Mouse (Mus musculus) CD4-positive, CD25-positive, alpha-beta regulatory T cell (primary cell): Measurements from ENCODE around the gene Trmt1l. TPM values are rescaled to one million over a fixed set of nuclear protein-coding genes. Genes with fewer than 3 reads are reported as not detected.

Experiments
- polyA plus RNA-seq: library from polyadenylated mRNA; unstranded; fragments of 100-300 nt; shearing (Covaris generic); gene quantifications from one replicate; pipeline ENCODE4 v1.2.1, GENCODE M21; 2017

The Trmt1l gene
- polyA plus RNA-seq = 74.3 TPM

DNA sequence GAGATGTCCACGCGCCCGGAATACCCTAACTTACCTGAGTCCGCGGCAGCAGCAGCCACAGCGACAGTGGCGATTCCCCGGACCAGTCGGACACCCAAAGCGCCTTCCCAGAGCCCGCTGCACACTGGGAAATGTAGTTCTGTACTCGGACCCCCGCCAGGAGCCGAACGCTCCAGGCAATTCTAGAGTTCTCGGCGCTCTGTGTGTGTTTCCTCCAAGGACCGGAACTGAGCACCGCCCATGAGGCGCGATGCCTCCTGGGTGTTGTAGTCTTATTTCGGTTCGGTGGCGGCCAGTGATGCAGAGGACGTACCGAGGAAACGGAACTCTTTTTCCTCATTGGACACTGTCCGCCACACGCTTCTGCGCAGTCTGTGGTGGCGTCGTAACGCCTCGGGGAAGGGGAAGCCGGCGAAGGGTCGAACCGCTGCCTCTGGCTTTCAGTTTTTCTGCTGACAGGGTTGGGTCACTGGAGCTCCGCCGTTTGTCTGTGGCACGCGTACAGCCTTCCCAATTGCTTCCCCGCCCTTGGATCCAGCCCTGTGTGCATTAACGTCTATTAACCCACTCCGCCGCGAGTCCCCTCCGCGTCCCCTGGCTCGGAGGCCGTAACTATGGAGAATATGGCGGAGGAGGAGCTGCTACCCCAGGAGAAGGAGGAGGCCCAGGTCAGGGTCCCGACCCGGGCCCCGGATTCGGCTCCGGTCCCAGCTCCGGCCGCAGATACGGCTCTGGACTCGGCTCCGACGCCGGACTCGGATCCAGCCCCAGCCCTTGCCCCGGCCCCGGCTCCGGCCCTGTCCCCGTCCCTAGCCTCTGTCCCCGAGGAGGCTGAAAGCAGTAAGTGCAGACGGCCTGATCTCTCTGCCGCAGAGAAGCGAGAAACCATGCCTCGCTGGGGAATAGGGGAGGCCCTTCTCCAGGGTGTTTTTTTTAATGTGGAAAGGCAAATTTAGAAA is at the start of gene Trmt1l, which contains the start of gene Swt1:
Trmt1l (plus strand) TSS at position 280 of the 959 bp plus-strand sequence.
Swt1 (minus strand) TSS at position 193 of the 959 bp plus-strand sequence.

DNA sequence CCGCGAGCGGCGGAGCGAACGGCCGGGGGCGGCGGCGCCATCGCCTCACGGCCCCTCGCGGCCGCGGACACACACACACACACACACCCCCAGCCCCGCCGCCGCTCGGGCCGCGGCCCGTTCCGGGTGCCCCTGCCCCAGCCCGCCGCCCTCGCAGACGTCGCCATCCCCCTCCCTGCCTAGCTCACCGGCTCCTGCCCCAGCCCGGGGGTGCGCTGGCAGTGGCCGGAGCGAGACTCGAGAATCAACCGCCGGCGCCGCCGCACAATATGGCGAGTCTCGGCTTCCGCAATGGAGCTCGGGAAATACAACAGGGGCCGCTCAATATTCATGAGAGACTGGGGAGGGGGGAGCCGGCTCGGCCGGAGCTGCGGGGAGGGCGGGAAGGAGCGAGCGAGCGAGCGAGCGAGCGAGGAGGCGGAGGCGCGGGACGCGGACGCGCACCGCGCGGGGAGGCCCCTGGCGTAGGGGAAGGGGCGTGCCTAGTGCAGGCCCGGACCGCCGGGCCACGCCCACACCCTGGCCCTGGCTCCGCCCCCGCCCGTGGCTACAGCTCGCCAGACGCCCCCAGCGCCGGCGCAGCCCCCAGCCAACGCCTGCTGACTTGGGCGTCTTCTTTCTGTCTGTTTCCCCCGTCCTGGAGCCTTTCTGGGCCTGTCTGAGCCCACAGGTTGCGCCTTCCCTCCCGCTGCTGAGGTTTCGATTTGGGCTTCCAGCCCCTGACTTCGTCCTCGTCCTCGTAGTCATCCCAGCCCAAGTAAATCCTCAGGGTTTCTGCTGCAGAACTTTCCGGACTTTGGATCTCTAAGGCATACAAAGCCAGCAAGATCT is 72.4 kb downstream of the Trmt1l start, which contains the start of gene Rnf2:
Rnf2 (minus strand) TSS at position 425 of the 831 bp plus-strand sequence.

Other genes with a start within 250 kb of the Trmt1l start
- gene Gm47985, start 246.0 kb upstream of the Trmt1l start, polyA plus RNA-seq = 0.12 TPM
- not detected for gene Gm8947, start 236.2 kb upstream of the Trmt1l start, polyA plus RNA-seq
- gene Gm47995, start 230.1 kb upstream of the Trmt1l start, polyA plus RNA-seq = not detected
- gene 3110040M04Rik, start 224.4 kb upstream of the Trmt1l start, polyA plus RNA-seq = not detected
- gene Gm47996, start 218.4 kb upstream of the Trmt1l start, polyA plus RNA-seq = not detected
- gene Ivns1abp, start 84.1 kb upstream of the Trmt1l start, polyA plus RNA-seq = 198 TPM
- gene Swt1, start 87 bp upstream of the Trmt1l start, polyA plus RNA-seq = 38.3 TPM
- 84.6 TPM for gene Rnf2, start 72.4 kb downstream of the Trmt1l start, polyA plus RNA-seq
- 38.8 TPM for gene Fam129a, start 142.6 kb downstream of the Trmt1l start, polyA plus RNA-seq